Mouse (Mus musculus) embryonic facial prominence, embryonic 13.5 days (tissue): Measurements from ENCODE around the gene Glipr1l3. TPM values are rescaled to one million over a fixed set of nuclear protein-coding genes. Genes with fewer than 3 reads are reported as not detected.
"Not testable (repeated sequence)": the region's sequence is repeated elsewhere in the genome, so short reads cannot be mapped to it uniquely, and the experiment has no call there.

ENCODE experiments used
- ATAC-seq: fragments of 200-750 bp; cut with Nextera tagmentation; 2 replicates; pipeline ENCODE4 v1.8.0; 2017; ENCODE audit warnings: low read depth; ENCODE audit not compliant: insufficient number of reproducible peaks, insufficient read depth, low FRiP score, low TSS enrichment
- H3K27ac ChIP-seq: fragments of 300-500 bp; sonication (generic); 2 replicates; pipeline ENCODE4 v1.5.1; 2015; ENCODE audit warnings: moderate library complexity, mild to moderate bottlenecking, inconsistent platforms
- H3K27me3 ChIP-seq: fragments of 300-500 bp; sonication (generic); 2 replicates; pipeline ENCODE4 v1.6.1; 2015; ENCODE audit warnings: mild to moderate bottlenecking, inconsistent platforms
- H3K36me3 ChIP-seq: fragments of 300-500 bp; sonication (generic); 2 replicates; pipeline ENCODE4 v1.6.1; 2015; ENCODE audit warnings: mild to moderate bottlenecking, inconsistent platforms
- H3K4me1 ChIP-seq: fragments of 300-500 bp; sonication (generic); 2 replicates; pipeline ENCODE4 v1.6.1; 2015; ENCODE audit warnings: inconsistent platforms
- H3K4me2 ChIP-seq: fragments of 300-500 bp; sonication (generic); 2 replicates; pipeline ENCODE4 v1.6.1; 2015; ENCODE audit warnings: moderate library complexity, mild to moderate bottlenecking, inconsistent platforms
- H3K4me3 ChIP-seq: fragments of 300-500 bp; sonication (generic); 2 replicates; pipeline ENCODE4 v1.5.1; 2015; ENCODE audit warnings: mild to moderate bottlenecking, inconsistent platforms
- H3K9ac ChIP-seq: fragments of 300-500 bp; sonication (generic); 2 replicates; pipeline ENCODE4 v1.6.1; 2015; ENCODE audit warnings: mild to moderate bottlenecking, inconsistent platforms
- H3K9me3 ChIP-seq: fragments of 300-500 bp; sonication (generic); 2 replicates; pipeline ENCODE4 v1.6.1; 2016; ENCODE audit warnings: inconsistent platforms
- WGBS: fragments of 180-500 bp; shearing (Covaris S2); methylation state at CpG from one replicate; pipeline ENCODE4 v1.1.7; 2015; ENCODE audit warnings: mixed read lengths; 5-methylcytosine and 5-hydroxymethylcytosine counted together
- polyA plus RNA-seq: library from polyadenylated mRNA; unstranded; fragments of >200 nt; fragmentation: Nextera tagmentation; extraction: Ambion mirVana; gene quantifications from 2 replicates; pipeline ENCODE4 v1.2.1, GENCODE M21; 2015

Glipr1l3 gene
- polyA plus RNA-seq: not detected in 2 replicates

GRCm38 (mm10) chr10:112159882-112160560, at the start of gene Glipr1l3:
TSS of gene Glipr1l3 (minus strand) at chr10:112160327.
- not testable (repeated sequence) for H3K9me3 ChIP-seq, H3K27me3 ChIP-seq, H3K4me3 ChIP-seq, H3K9ac ChIP-seq, H3K27ac ChIP-seq, H3K36me3 ChIP-seq, H3K4me1 ChIP-seq
- ATAC-seq: peak; percentile 69; the same call in 1 of the 2 replicates
- WGBS: 24% methylated on average over 15 of the region's 15 CpGs
- H3K4me2 ChIP-seq: peak within 1 kb of the TSS; percentile 34; the same call in 1 of the 2 replicates

GRCm38 (mm10) chr10:112203463-112203862, 43.3 kb upstream of the Glipr1l3 start:
- no peak for ATAC-seq

GRCm38 (mm10) chr10:112193919-112194318, 33.8 kb upstream of the Glipr1l3 start:
- ATAC-seq: not testable (repeated sequence)
- WGBS: 86% methylated on average over 2 of the region's 2 CpGs

More at GRCm38 (mm10) chr10:112203463-112203862, 43.3 kb upstream of the Glipr1l3 start:
- Histone ChIP-seq H3K4me3 (no peak overlapping the region), H3K4me1 (no peaks in the 10 kb centered on the region), H3K9ac (no peak overlapping the region), H3K27ac (no peak overlapping the region), H3K27me3 (no peaks in the 10 kb centered on the region), H3K4me2 (no peak overlapping the region), H3K9me3 (no peaks in the 10 kb centered on the region), H3K36me3 (no peaks in the 10 kb centered on the region)
- 47% methylated on average over 2 of the region's 2 CpGs for WGBS

GRCm38 (mm10) chr10:112177027-112177426, 16.9 kb upstream of the Glipr1l3 start:
- not testable (repeated sequence) for H3K9ac ChIP-seq, ATAC-seq, H3K27me3 ChIP-seq, H3K27ac ChIP-seq, H3K4me2 ChIP-seq, H3K4me3 ChIP-seq, H3K9me3 ChIP-seq, H3K4me1 ChIP-seq, H3K36me3 ChIP-seq
- WGBS: 22% methylated on average over 13 of the region's 13 CpGs

More at GRCm38 (mm10) chr10:112193919-112194318, 33.8 kb upstream of the Glipr1l3 start:
- H3K36me3 ChIP-seq, H3K4me1 ChIP-seq, H3K4me3 ChIP-seq, H3K9me3 ChIP-seq, H3K4me2 ChIP-seq, H3K27ac ChIP-seq, H3K27me3 ChIP-seq, H3K9ac ChIP-seq: not testable (repeated sequence)

- 34% methylated on average over 4 of the region's 4 CpGs for WGBS
- Histone ChIP-seq H3K4me3 (no peak within 1 kb of the TSS), H3K27me3 (no peaks in the 10 kb centered on the region), H3K9ac (no peak within 1 kb of the TSS), H3K36me3 (no peaks in the 10 kb centered on the region), H3K9me3 (no peaks in the 10 kb centered on the region), H3K4me2 (peak within 1 kb of the TSS; percentile 37), H3K27ac (no peak within 1 kb of the TSS), H3K4me1 (peaks cover 5% of the 10 kb centered on the region; the same call in 1 of the 2 replicates)
- 0 out of 2 replicates have a peak, but pooled peaks have one; percentile 69 for ATAC-seq
These were observed 3.1 kb upstream of the Glipr1l3 start, which contains the start of gene Caps2 for GRCm38 (mm10) chr10:112163168-112163766. TSS of gene Caps2 (plus strand) at chr10:112163621.

GRCm38 (mm10) chr10:112139834-112140233, 20.3 kb downstream of the Glipr1l3 start:
- WGBS: 63% methylated on average over 2 of the region's 2 CpGs

GRCm38 (mm10) chr10:112138871-112139430, 21.2 kb downstream of the Glipr1l3 start:
- Histone ChIP-seq H3K9ac (no peak overlapping the region), H3K27me3 (no peaks in the 10 kb centered on the region), H3K4me1 (no peaks in the 10 kb centered on the region), H3K4me2 (peak overlapping the region; percentile 50), H3K36me3 (no peaks in the 10 kb centered on the region), H3K4me3 (peak overlapping the region; percentile 33), H3K27ac (no peak overlapping the region), H3K9me3 (no peaks in the 10 kb centered on the region)
- WGBS: 41% methylated on average over 6 of the region's 6 CpGs
- no peak for ATAC-seq

More at GRCm38 (mm10) chr10:112139834-112140233, 20.3 kb downstream of the Glipr1l3 start:
- no peaks in the 10 kb centered on the region for H3K4me1 ChIP-seq
- H3K9me3 ChIP-seq: no peaks in the 10 kb centered on the region
- no peaks in the 10 kb centered on the region for H3K36me3 ChIP-seq
- no peak overlapping the region for H3K4me3 ChIP-seq
- H3K27ac ChIP-seq: no peak overlapping the region
- H3K9ac ChIP-seq: no peak overlapping the region
- no peak for ATAC-seq
- H3K27me3 ChIP-seq: no peaks in the 10 kb centered on the region
- no peak overlapping the region for H3K4me2 ChIP-seq

- peak overlapping the region; percentile 50 for H3K4me2 ChIP-seq
- peak overlapping the region; percentile 33 for H3K4me3 ChIP-seq
- H3K9me3 ChIP-seq: no peaks in the 10 kb centered on the region
- H3K4me1 ChIP-seq: no peaks in the 10 kb centered on the region
- no peak overlapping the region for H3K27ac ChIP-seq
- WGBS: 19% methylated on average over 9 of the region's 9 CpGs
- H3K9ac ChIP-seq: no peak overlapping the region
- H3K27me3 ChIP-seq: no peaks in the 10 kb centered on the region
- H3K36me3 ChIP-seq: no peaks in the 10 kb centered on the region
- no peak for ATAC-seq
These were observed 21.9 kb downstream of the Glipr1l3 start for GRCm38 (mm10) chr10:112138050-112138870.

GRCm38 (mm10) chr10:112132194-112132593, 27.9 kb downstream of the Glipr1l3 start:
- no peak for ATAC-seq
- Histone ChIP-seq H3K9ac (no peak overlapping the region), H3K36me3 (no peaks in the 10 kb centered on the region), H3K27me3 (no peaks in the 10 kb centered on the region), H3K27ac (no peak overlapping the region), H3K9me3 (no peaks in the 10 kb centered on the region), H3K4me2 (no peak overlapping the region), H3K4me3 (no peak overlapping the region), H3K4me1 (no peaks in the 10 kb centered on the region)
- WGBS: 86% methylated on average over 3 of the region's 3 CpGs

- not testable (repeated sequence) for ATAC-seq, H3K4me3 ChIP-seq, H3K36me3 ChIP-seq, H3K4me2 ChIP-seq, H3K4me1 ChIP-seq, H3K27ac ChIP-seq, H3K9me3 ChIP-seq, H3K9ac ChIP-seq, H3K27me3 ChIP-seq
- 69% methylated on average over 6 of the region's 6 CpGs for WGBS
These were observed 32.4 kb downstream of the Glipr1l3 start for GRCm38 (mm10) chr10:112127682-112128230.

GRCm38 (mm10) chr10:112125090-112125489, 35.0 kb downstream of the Glipr1l3 start:
- H3K9ac ChIP-seq, ATAC-seq, H3K27me3 ChIP-seq, H3K9me3 ChIP-seq, H3K4me2 ChIP-seq, H3K4me3 ChIP-seq, H3K4me1 ChIP-seq, H3K27ac ChIP-seq, H3K36me3 ChIP-seq: not testable (repeated sequence)
- WGBS: 43% methylated on average over 2 of the region's 2 CpGs
